Mouse (Mus musculus): Measurements from ENCODE around the gene Col4a1.

- TF ChIP-seq CTCF (conservative IDR thresholded peaks at IDR 0.05; ENCODE audit: low read length) (no peak), NANOG (IDR thresholded peaks at IDR 0.05; ENCODE audit: borderline replicate concordance, low read length) (no peak), POU5F1 (IDR thresholded peaks at IDR 0.05; ENCODE audit: borderline replicate concordance, low read length) (no peak)
Measured at GRCm38 (mm10) chr8:11311681-11312348, 811 bp downstream of the Col4a1 start.

All from E14TG2a.4 (cell line).